Mouse (Mus musculus): Measurements from ENCODE around the gene Irs1. TPM values are rescaled to one million over a fixed set of nuclear protein-coding genes. Genes with fewer than 3 reads are reported as not detected.

Irs1 gene
- polyA plus RNA-seq, 1 experiment from 2014 or later = 1.4 TPM

GRCm38 (mm10) chr1:82247221-82247951 lies 43.8 kb downstream of the Irs1 start:
- no peaks in the 10 kb centered on the region for H3K36me3 ChIP-seq (replicated peaks; ENCODE audit: insufficient read depth, low read length)
- H3K4me2 ChIP-seq (ENCODE audit: low read depth, low read length) = no peak overlapping the region
- 55% methylated on average over 10 of the region's 10 CpGs for WGBS (ENCODE audit: insufficient replicate concordance)
- DNase-seq (peak; percentile 23), ATAC-seq (peak; percentile 65)
- H3K9me3 ChIP-seq (ENCODE audit: low read length) = no peaks in the 10 kb centered on the region
- 0 out of 2 replicates have a peak, but pooled peaks cover 3% of the 10 kb centered on the region for H3K4me1 ChIP-seq (ENCODE audit: insufficient read depth)
- H3K4me3 ChIP-seq (ENCODE audit: low read depth, low read length) = no peak overlapping the region
- H3K9ac ChIP-seq (replicated peaks) = no peak overlapping the region
- TF ChIP-seq EP300 (IDR thresholded peaks at IDR 0.05; ENCODE audit: low read depth) (no peak), CTCF (IDR thresholded peaks at IDR 0.05; ENCODE audit: low read depth) (no peak)
- H3K27ac ChIP-seq (ENCODE audit: low read depth) = no peak overlapping the region
- no peaks in the 10 kb centered on the region for H3K27me3 ChIP-seq (ENCODE audit: insufficient read depth, low read length)

GRCm38 (mm10) chr1:82245002-82245401 lies 46.2 kb downstream of the Irs1 start:
- DNase-seq = no peak
- Histone ChIP-seq H3K27me3 (ENCODE audit: insufficient read depth, low read length) (no peaks in the 10 kb centered on the region), H3K4me2 (ENCODE audit: low read depth, low read length) (no peak overlapping the region), H3K36me3 (replicated peaks; ENCODE audit: insufficient read depth, low read length) (no peaks in the 10 kb centered on the region), H3K27ac (ENCODE audit: low read depth) (no peak overlapping the region), H3K9ac (replicated peaks) (no peak overlapping the region), H3K4me1 (ENCODE audit: insufficient read depth) (peaks cover 6% of the 10 kb centered on the region; the same call in 1 of the 2 replicates), H3K4me3 (ENCODE audit: low read depth, low read length) (no peak overlapping the region), H3K9me3 (ENCODE audit: low read length) (no peaks in the 10 kb centered on the region)
- WGBS (ENCODE audit: insufficient replicate concordance) = 63% methylated on average over 5 of the region's 5 CpGs
- no peak for ATAC-seq
- TF ChIP-seq CTCF (IDR thresholded peaks at IDR 0.05; ENCODE audit: low read depth) (no peak), EP300 (IDR thresholded peaks at IDR 0.05; ENCODE audit: low read depth) (no peak)

- Histone ChIP-seq H3K4me3 (ENCODE audit: low read depth, low read length) (no peak overlapping the region), H3K9ac (replicated peaks) (no peak overlapping the region), H3K4me1 (ENCODE audit: insufficient read depth) (peaks cover 8% of the 10 kb centered on the region; the same call in 1 of the 2 replicates), H3K27ac (ENCODE audit: low read depth) (no peak overlapping the region), H3K36me3 (replicated peaks; ENCODE audit: insufficient read depth, low read length) (no peaks in the 10 kb centered on the region), H3K9me3 (ENCODE audit: low read length) (no peaks in the 10 kb centered on the region), H3K4me2 (ENCODE audit: low read depth, low read length) (no peak overlapping the region), H3K27me3 (ENCODE audit: insufficient read depth, low read length) (no peaks in the 10 kb centered on the region)
- DNase-seq (no peak), ATAC-seq (no peak)
- 69% methylated on average over 6 of the region's 6 CpGs for WGBS (ENCODE audit: insufficient replicate concordance)
- TF ChIP-seq EP300 (IDR thresholded peaks at IDR 0.05; ENCODE audit: low read depth) (no peak), CTCF (IDR thresholded peaks at IDR 0.05; ENCODE audit: low read depth) (no peak)
These were observed 47.9 kb downstream of the Irs1 start for GRCm38 (mm10) chr1:82243260-82243825.

DNA sequence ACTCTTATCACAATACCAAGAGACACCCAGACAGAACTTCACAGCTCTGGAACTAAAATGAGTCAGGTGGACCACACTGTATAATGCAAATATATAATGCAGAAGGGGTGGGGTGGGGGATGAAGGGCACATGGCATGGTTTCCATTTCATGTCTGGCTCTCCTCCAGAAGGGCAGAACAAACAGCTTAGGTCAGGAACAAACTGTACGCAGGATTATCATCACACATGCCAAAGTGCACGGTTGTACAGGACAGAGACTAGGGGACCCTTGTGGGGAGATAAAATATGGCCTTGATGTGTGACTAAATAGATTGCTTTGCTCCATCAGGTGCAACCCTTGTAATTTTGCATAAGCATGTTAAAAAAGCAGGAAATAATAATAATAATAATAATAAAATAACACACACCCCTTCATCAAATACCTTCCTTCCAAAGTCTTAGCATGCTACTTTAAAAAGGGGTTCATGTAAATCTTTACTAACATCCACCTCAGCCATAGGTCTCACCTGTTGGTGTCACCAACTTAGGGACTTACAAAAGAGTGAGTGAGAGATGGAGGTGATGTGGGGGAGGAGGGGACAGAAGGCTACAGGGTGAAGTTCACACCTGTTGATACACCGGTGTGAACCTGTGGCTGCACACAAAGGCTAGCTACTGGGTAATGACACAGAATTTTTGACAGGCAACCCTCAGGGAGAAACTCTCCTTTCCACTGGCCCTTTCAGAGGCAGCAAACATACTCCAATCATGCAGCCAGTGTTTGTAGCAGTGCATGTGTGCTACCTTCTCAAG lies 51.6 kb downstream of the Irs1 start:
- TF ChIP-seq EP300 (IDR thresholded peaks at IDR 0.05; ENCODE audit: low read depth) (0 out of 2 replicates have a peak, but pooled peaks have one; percentile 26), CTCF (IDR thresholded peaks at IDR 0.05; ENCODE audit: low read depth) (no peak)
- Histone ChIP-seq H3K36me3 (replicated peaks; ENCODE audit: insufficient read depth, low read length) (no peaks in the 10 kb centered on the region), H3K4me2 (ENCODE audit: low read depth, low read length) (no peak overlapping the region), H3K4me1 (ENCODE audit: insufficient read depth) (peaks cover 16% of the 10 kb centered on the region), H3K4me3 (ENCODE audit: low read depth, low read length) (no peak overlapping the region), H3K9me3 (ENCODE audit: low read length) (no peaks in the 10 kb centered on the region), H3K9ac (replicated peaks) (no peak overlapping the region), H3K27me3 (ENCODE audit: insufficient read depth, low read length) (no peaks in the 10 kb centered on the region), H3K27ac (ENCODE audit: low read depth) (peak overlapping the region; percentile 72)
- DNase-seq (no peak), ATAC-seq (peak; percentile 70)
- WGBS (ENCODE audit: insufficient replicate concordance) = 49% methylated on average over 3 of the region's 3 CpGs

DNA sequence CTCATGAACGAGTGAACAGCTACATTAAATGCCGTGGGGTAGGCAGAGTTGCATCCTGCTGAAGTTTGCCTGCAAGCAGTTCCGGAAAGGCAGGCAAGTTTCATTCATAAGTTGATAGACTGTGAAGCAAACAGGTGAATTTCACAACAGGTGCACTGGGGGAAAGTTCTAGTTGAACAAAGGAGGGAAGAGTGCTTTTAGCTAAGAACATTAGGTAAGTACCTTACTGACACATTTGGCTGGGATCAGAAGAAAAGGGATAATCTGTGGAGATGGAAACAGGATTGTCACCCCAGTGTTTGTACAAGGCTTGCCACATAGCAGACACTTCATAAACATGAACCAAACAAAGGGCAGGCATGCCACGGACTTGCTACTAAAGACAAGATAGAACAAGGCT lies 53.0 kb downstream of the Irs1 start:
- Histone ChIP-seq H3K9ac (replicated peaks) (no peak overlapping the region), H3K4me2 (ENCODE audit: low read depth, low read length) (no peak overlapping the region), H3K4me3 (ENCODE audit: low read depth, low read length) (no peak overlapping the region), H3K36me3 (replicated peaks; ENCODE audit: insufficient read depth, low read length) (no peaks in the 10 kb centered on the region), H3K4me1 (ENCODE audit: insufficient read depth) (peaks cover 16% of the 10 kb centered on the region), H3K9me3 (ENCODE audit: low read length) (no peaks in the 10 kb centered on the region), H3K27me3 (ENCODE audit: insufficient read depth, low read length) (no peaks in the 10 kb centered on the region), H3K27ac (ENCODE audit: low read depth) (peak overlapping the region; percentile 72)
- TF ChIP-seq CTCF (IDR thresholded peaks at IDR 0.05; ENCODE audit: low read depth) (no peak), EP300 (IDR thresholded peaks at IDR 0.05; ENCODE audit: low read depth) (0 out of 2 replicates have a peak, but pooled peaks have one; percentile 35)
- WGBS (ENCODE audit: insufficient replicate concordance) = 54% methylated on average over 4 of the region's 4 CpGs
- DNase-seq (no peak), ATAC-seq (peak; percentile 49; the same call in 1 of the 2 replicates)

Data from liver, postnatal 0 days (tissue).